Mouse (Mus musculus) liver, embryonic 14.5 days (tissue): ENCODE measurements at regions not wholly inside any gene's neighbourhood (a gene's known extent, or its start where the extent isn't known, plus 50 kb on each side); places are given as distances from the start of the nearest gene placed in this dataset.

Experiments used
- ATAC-seq: fragments of 200-750 bp; cut with Nextera tagmentation; 2 replicates; pipeline ENCODE4 v1.8.0; 2017; ENCODE audit warnings: moderate number of reproducible peaks, mild to moderate bottlenecking, moderate library complexity; ENCODE audit not compliant: insufficient read depth
- DNase-seq, 3 experiments: peaks; one replicate each; pipeline ENCODE4 v3.0.0-alpha.2; 2012 to 2013; ENCODE audit warnings: low read depth in 3 of 3, low spot score in 3 of 3
- H3K27ac ChIP-seq: fragments of 300-500 bp; sonication (generic); 2 replicates; pipeline ENCODE4 v1.5.1; 2014; ENCODE audit warnings: moderate library complexity, mild to moderate bottlenecking, control low read depth, inconsistent platforms
- H3K27me3 ChIP-seq: fragments of 300-500 bp; sonication (generic); 2 replicates; pipeline ENCODE4 v1.6.1; 2014; ENCODE audit warnings: mild to moderate bottlenecking, low read length, moderate library complexity; ENCODE audit not compliant: control insufficient read depth, insufficient read depth
- H3K36me3 ChIP-seq: fragments of 300-500 bp; sonication (generic); replicated peaks from 2 replicates; pipeline ENCODE4 v1.6.1; 2014; ENCODE audit warnings: low read depth; ENCODE audit not compliant: control insufficient read depth, insufficient read depth
- H3K4me1 ChIP-seq, 2 experiments: fragments of 200-500 bp in 1 of 2; fragments of 300-500 bp in 1 of 2; sonication (generic) in 1 of 2; replicated peaks; 2 replicates each; pipeline ENCODE4 v1.6.1; 2012 to 2014; ENCODE audit warnings: antibody characterized with exemption in 1 of 2, inconsistent platforms in 1 of 2, low read length in 1 of 2; ENCODE audit not compliant: control insufficient read depth in 2 of 2, insufficient read depth in 2 of 2
- H3K4me2 ChIP-seq: fragments of 300-500 bp; sonication (generic); 2 replicates; pipeline ENCODE4 v1.6.1; 2014; ENCODE audit warnings: low read depth, mild to moderate bottlenecking, control low read depth, moderate library complexity
- H3K4me3 ChIP-seq, 2 experiments: fragments of 200-500 bp in 1 of 2; fragments of 300-500 bp in 1 of 2; sonication (generic) in 1 of 2; 2 replicates each; pipeline ENCODE4 v1.5.1; 2012 to 2014; ENCODE audit warnings: low read depth in 2 of 2, low read length in 2 of 2, mild to moderate bottlenecking in 2 of 2, control low read depth in 1 of 2, inconsistent platforms in 1 of 2, moderate library complexity in 1 of 2; ENCODE audit not compliant: insufficient read depth in 1 of 2
- H3K9ac ChIP-seq: fragments of 300-500 bp; sonication (generic); replicated peaks from 2 replicates; pipeline ENCODE4 v1.6.1; 2014; ENCODE audit warnings: mild to moderate bottlenecking, control low read depth, moderate library complexity
- H3K9me3 ChIP-seq: fragments of 300-500 bp; sonication (generic); 2 replicates; pipeline ENCODE4 v1.6.1; 2016; ENCODE audit warnings: low read length, mixed read lengths; ENCODE audit not compliant: control insufficient read depth
- CTCF ChIP-seq: IDR thresholded peaks from 2 replicates; pipeline ENCODE4 v1.5.1; 2016; ENCODE audit warnings: antibody characterized with exemption, low read depth, control low read depth
- EP300 ChIP-seq: IDR thresholded peaks from 2 replicates; pipeline ENCODE4 v1.6.1; 2016; ENCODE audit warnings: antibody characterized with exemption, low read depth
- WGBS: fragments of 180-500 bp; shearing (Covaris S2); extraction: QIAGEN DNeasy Blood & Tissue Kit; methylation state at CpG from one replicate; pipeline ENCODE4 v1.1.7; 2014; ENCODE audit not compliant: insufficient replicate concordance; 5-methylcytosine and 5-hydroxymethylcytosine counted together

DNA sequence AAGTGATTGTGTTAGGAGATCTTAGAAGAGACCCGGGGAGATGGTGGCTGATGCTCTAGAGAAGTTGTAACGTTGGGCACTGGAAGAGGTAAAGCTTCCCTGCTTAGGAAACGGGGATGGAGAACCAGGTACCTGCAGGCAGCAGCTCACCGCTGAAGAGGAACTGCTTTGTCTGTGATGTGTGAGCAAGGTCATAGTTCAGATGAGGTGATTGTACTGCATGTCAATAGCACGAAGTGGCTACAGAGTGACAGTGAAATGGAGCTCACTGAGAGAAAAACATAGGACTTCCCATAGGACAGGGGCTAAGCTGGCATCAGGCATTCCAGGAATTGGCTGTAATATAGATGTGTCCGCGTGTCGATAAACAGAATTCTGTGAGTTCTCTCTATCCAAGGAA lies 205.1 kb upstream of the Tet2 start:
- Histone ChIP-seq H3K36me3 (no peaks in the 10 kb centered on the region), H3K9ac (no peak overlapping the region), H3K4me2 (no peak overlapping the region), H3K4me3 (no peak overlapping the region), H3K9me3 (no peaks in the 10 kb centered on the region), H3K27ac (no peak overlapping the region), H3K27me3 (no peaks in the 10 kb centered on the region), H3K4me1 (no peaks in the 10 kb centered on the region)
- no peak for ATAC-seq
- TF ChIP-seq CTCF: no peak
- no peak for TF ChIP-seq EP300
- 59% methylated on average over 8 of the region's 8 CpGs for WGBS
- no peak for DNase-seq

DNA sequence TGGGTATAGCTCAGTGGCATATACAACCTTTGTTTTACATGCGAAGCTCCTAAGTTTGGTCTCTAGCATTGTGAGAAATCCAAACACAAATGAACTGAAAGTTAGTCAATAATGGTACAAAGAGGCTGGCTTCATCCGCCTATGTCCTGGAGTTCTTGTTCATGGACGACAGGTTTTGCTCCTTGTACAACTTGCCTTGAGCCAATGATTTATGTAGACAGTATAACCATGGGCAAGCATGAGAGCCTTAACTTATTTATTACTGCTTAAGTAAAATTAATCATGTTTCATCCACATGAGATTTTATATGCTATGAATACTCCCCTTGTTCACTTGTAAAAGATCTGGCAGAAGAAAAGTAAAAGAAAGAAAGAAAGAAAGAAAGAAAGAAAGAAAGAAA lies 205.7 kb upstream of the Tet2 start:
- no peaks in the 10 kb centered on the region for H3K9me3 ChIP-seq
- ATAC-seq (no peak), DNase-seq (no peak)
- no peaks in the 10 kb centered on the region for H3K27me3 ChIP-seq
- no peak overlapping the region for H3K9ac ChIP-seq
- H3K4me2 ChIP-seq: no peak overlapping the region
- TF ChIP-seq EP300 (no peak), CTCF (no peak)
- no peaks in the 10 kb centered on the region; a peak in 1 of 4 replicates for H3K4me1 ChIP-seq
- H3K4me3 ChIP-seq: no peak overlapping the region
- 70% methylated on average over 3 of the region's 3 CpGs for WGBS
- no peak overlapping the region for H3K27ac ChIP-seq
- H3K36me3 ChIP-seq: no peaks in the 10 kb centered on the region

DNA sequence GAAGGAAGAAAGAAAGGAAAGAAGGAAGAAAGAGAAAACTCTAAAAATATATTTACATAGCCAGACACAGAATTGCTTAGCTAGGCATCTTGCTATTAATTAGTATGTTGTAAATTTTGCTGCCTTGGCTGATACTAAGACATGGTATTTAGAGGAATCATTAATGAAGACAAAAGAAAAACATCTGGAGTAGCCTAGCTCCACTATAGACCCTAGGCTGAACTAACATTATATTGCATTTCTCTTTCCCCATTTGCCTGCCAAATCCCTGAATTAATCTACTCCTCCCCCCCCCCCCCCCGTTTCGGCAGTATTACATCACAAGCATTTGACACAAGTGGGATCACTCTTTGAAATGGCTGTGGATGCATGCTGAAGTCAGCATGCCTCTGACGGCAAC lies 206.1 kb upstream of the Tet2 start:
- Histone ChIP-seq H3K4me3 (no peak overlapping the region), H3K27me3 (no peaks in the 10 kb centered on the region), H3K9me3 (no peaks in the 10 kb centered on the region), H3K4me1 (no peaks in the 10 kb centered on the region; a peak in 1 of 4 replicates), H3K36me3 (no peaks in the 10 kb centered on the region), H3K4me2 (no peak overlapping the region), H3K27ac (no peak overlapping the region), H3K9ac (no peak overlapping the region)
- WGBS: 54% methylated on average over 3 of the region's 3 CpGs
- no peak for DNase-seq
- TF ChIP-seq CTCF (no peak), EP300 (no peak)
- no peak for ATAC-seq

DNA sequence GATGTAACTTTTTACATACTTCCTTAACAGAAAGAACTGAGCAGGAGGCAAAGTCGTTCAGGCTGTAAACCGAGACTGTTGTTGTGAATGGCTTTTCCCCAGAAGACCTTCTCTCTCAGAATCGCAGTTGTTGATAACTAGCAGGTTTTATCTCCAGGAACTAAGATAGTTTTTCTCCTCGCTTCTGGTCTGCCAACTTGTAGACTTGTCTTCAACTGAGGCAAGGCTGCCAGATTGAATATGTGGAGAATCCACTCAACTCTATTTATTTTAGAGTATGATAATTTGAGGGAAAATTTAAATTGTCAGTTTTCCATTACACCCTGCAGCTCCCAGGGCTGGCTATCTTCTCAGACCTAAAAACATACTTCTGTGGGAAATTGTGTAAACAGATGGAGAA lies 206.6 kb upstream of the Tet2 start:
- no peak for ATAC-seq
- no peaks in the 10 kb centered on the region for H3K27me3 ChIP-seq
- WGBS: 26% methylated on average over 4 of the region's 4 CpGs

DNA sequence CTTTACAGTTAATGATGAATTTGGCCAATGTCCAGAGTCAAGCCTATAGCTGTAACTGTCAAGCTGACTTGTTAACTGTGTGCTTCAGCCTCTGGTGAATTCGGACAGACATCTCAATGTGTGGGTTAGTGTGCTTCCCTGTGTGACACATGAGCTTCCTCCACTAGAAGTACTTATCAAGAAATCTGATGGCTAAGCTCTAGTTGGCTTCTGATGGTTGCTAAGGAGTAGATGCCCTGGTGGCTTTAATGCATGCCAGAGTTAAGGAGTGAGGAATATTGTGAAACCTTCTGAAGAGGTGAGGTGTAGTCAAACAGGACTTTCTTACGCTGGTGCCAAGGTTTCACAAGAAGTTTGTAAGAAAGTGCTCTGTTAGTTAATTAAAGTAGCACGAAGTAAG lies 208.1 kb upstream of the Tet2 start:
- H3K4me2 ChIP-seq: no peak overlapping the region
- TF ChIP-seq EP300 (no peak), CTCF (no peak)
- H3K4me1 ChIP-seq: no peaks in the 10 kb centered on the region; a peak in 1 of 4 replicates
- no peaks in the 10 kb centered on the region for H3K27me3 ChIP-seq
- H3K9me3 ChIP-seq: no peaks in the 10 kb centered on the region
- H3K27ac ChIP-seq: no peak overlapping the region
- no peak overlapping the region for H3K9ac ChIP-seq
- no peak for ATAC-seq
- no peak for DNase-seq
- WGBS: 50% methylated on average over 3 of the region's 3 CpGs
- no peaks in the 10 kb centered on the region for H3K36me3 ChIP-seq
- no peak overlapping the region for H3K4me3 ChIP-seq

More for the DNA sequence above, 206.6 kb upstream of the Tet2 start:
- no peak for DNase-seq
- H3K27ac ChIP-seq: no peak overlapping the region
- no peak overlapping the region for H3K4me2 ChIP-seq
- H3K4me3 ChIP-seq: no peak overlapping the region
- H3K4me1 ChIP-seq: no peaks in the 10 kb centered on the region; a peak in 1 of 4 replicates
- TF ChIP-seq CTCF: no peak
- TF ChIP-seq EP300: no peak
- H3K9ac ChIP-seq: no peak overlapping the region
- H3K36me3 ChIP-seq: no peaks in the 10 kb centered on the region
- H3K9me3 ChIP-seq: no peaks in the 10 kb centered on the region
